Mouse (Mus musculus): Measurements from ENCODE around the gene Fzd5. TPM values are rescaled to one million over a fixed set of nuclear protein-coding genes. Genes with fewer than 3 reads are reported as not detected.

The Fzd5 gene
- polyA plus RNA-seq, 1 experiment from 2014 or later = 2.3 TPM

GRCm38 (mm10) chr1:64735781-64736680 is 1.5 kb downstream of the Fzd5 start:
- peak; percentile 1 for ATAC-seq (ENCODE audit: low FRiP score, low TSS enrichment)
- peaks cover 22% of the 10 kb centered on the region for H3K4me1 ChIP-seq (ENCODE audit: control insufficient read depth, insufficient read depth, low read length)
- peak overlapping the region; percentile 66 for H3K4me3 ChIP-seq (ENCODE audit: low read length)
- H3K4me2 ChIP-seq (replicated peaks; ENCODE audit: low read depth, low read length) = peak overlapping the region; percentile 95
- peaks cover 28% of the 10 kb centered on the region for H3K27me3 ChIP-seq (ENCODE audit: control insufficient read depth, insufficient read depth, low read length)
- H3K36me3 ChIP-seq (ENCODE audit: control insufficient read depth, insufficient read depth, low read length) = no peaks in the 10 kb centered on the region
- no peaks in the 10 kb centered on the region for H3K9me3 ChIP-seq (ENCODE audit: control insufficient read depth, low read length)
- no peak overlapping the region for H3K27ac ChIP-seq (ENCODE audit: low read depth, low read length)
- WGBS = 12% methylated on average over 73 of the region's 75 CpGs
- peak overlapping the region; percentile 70 for H3K9ac ChIP-seq (ENCODE audit: low read depth, low read length)

GRCm38 (mm10) chr1:64734771-64735750 is 2.5 kb downstream of the Fzd5 start:
- peak overlapping the region; percentile 49 for H3K9ac ChIP-seq (ENCODE audit: low read depth, low read length)
- H3K4me2 ChIP-seq (replicated peaks; ENCODE audit: low read depth, low read length) = peak overlapping the region; percentile 95
- ATAC-seq (ENCODE audit: low FRiP score, low TSS enrichment) = no peak
- H3K9me3 ChIP-seq (ENCODE audit: control insufficient read depth, low read length) = no peaks in the 10 kb centered on the region
- peaks cover 28% of the 10 kb centered on the region for H3K27me3 ChIP-seq (ENCODE audit: control insufficient read depth, insufficient read depth, low read length)
- H3K27ac ChIP-seq (ENCODE audit: low read depth, low read length) = no peak overlapping the region
- peaks cover 22% of the 10 kb centered on the region for H3K4me1 ChIP-seq (ENCODE audit: control insufficient read depth, insufficient read depth, low read length)
- peak overlapping the region; percentile 66 for H3K4me3 ChIP-seq (ENCODE audit: low read length)
- WGBS = 44% methylated on average over 58 of the region's 58 CpGs
- H3K36me3 ChIP-seq (ENCODE audit: control insufficient read depth, insufficient read depth, low read length) = no peaks in the 10 kb centered on the region

GRCm38 (mm10) chr1:64733453-64734245 is 3.9 kb downstream of the Fzd5 start:
- no peak overlapping the region for H3K4me3 ChIP-seq (ENCODE audit: low read length)
- H3K36me3 ChIP-seq (ENCODE audit: control insufficient read depth, insufficient read depth, low read length) = no peaks in the 10 kb centered on the region
- H3K27ac ChIP-seq (ENCODE audit: low read depth, low read length) = no peak overlapping the region
- ATAC-seq (ENCODE audit: low FRiP score, low TSS enrichment) = no peak
- WGBS = 23% methylated on average over 11 of the region's 11 CpGs
- H3K4me1 ChIP-seq (ENCODE audit: control insufficient read depth, insufficient read depth, low read length) = peaks cover 22% of the 10 kb centered on the region
- no peaks in the 10 kb centered on the region for H3K9me3 ChIP-seq (ENCODE audit: control insufficient read depth, low read length)
- peaks cover 28% of the 10 kb centered on the region for H3K27me3 ChIP-seq (ENCODE audit: control insufficient read depth, insufficient read depth, low read length)
- H3K4me2 ChIP-seq (replicated peaks; ENCODE audit: low read depth, low read length) = no peak overlapping the region; the same call in 1 of the 2 replicates
- no peak overlapping the region for H3K9ac ChIP-seq (ENCODE audit: low read depth, low read length)

GRCm38 (mm10) chr1:64732637-64733200 is 4.8 kb downstream of the Fzd5 start:
- Histone ChIP-seq H3K4me2 (replicated peaks; ENCODE audit: low read depth, low read length) (no peak overlapping the region), H3K27ac (ENCODE audit: low read depth, low read length) (no peak overlapping the region), H3K4me1 (ENCODE audit: control insufficient read depth, insufficient read depth, low read length) (peaks cover 22% of the 10 kb centered on the region), H3K9ac (ENCODE audit: low read depth, low read length) (no peak overlapping the region), H3K4me3 (ENCODE audit: low read length) (no peak overlapping the region), H3K9me3 (ENCODE audit: control insufficient read depth, low read length) (no peaks in the 10 kb centered on the region), H3K36me3 (ENCODE audit: control insufficient read depth, insufficient read depth, low read length) (no peaks in the 10 kb centered on the region), H3K27me3 (ENCODE audit: control insufficient read depth, insufficient read depth, low read length) (peaks cover 28% of the 10 kb centered on the region)
- ATAC-seq (ENCODE audit: low FRiP score, low TSS enrichment) = no peak
- 56% methylated on average over 7 of the region's 7 CpGs for WGBS

- peaks cover 22% of the 10 kb centered on the region for H3K4me1 ChIP-seq (ENCODE audit: control insufficient read depth, insufficient read depth, low read length)
- no peak overlapping the region for H3K4me3 ChIP-seq (ENCODE audit: low read length)
- H3K27me3 ChIP-seq (ENCODE audit: control insufficient read depth, insufficient read depth, low read length) = peaks cover 28% of the 10 kb centered on the region
- H3K27ac ChIP-seq (ENCODE audit: low read depth, low read length) = no peak overlapping the region
- H3K9me3 ChIP-seq (ENCODE audit: control insufficient read depth, low read length) = no peaks in the 10 kb centered on the region
- 44% methylated on average over 10 of the region's 10 CpGs for WGBS
- no peak for ATAC-seq (ENCODE audit: low FRiP score, low TSS enrichment)
- H3K9ac ChIP-seq (ENCODE audit: low read depth, low read length) = no peak overlapping the region
- no peaks in the 10 kb centered on the region for H3K36me3 ChIP-seq (ENCODE audit: control insufficient read depth, insufficient read depth, low read length)
- H3K4me2 ChIP-seq (replicated peaks; ENCODE audit: low read depth, low read length) = no peak overlapping the region
Observed at GRCm38 (mm10) chr1:64732161-64732560, 5.4 kb downstream of the Fzd5 start.

- Histone ChIP-seq H3K4me1 (ENCODE audit: control insufficient read depth, insufficient read depth, low read length) (peaks cover 19% of the 10 kb centered on the region), H3K27ac (ENCODE audit: low read depth, low read length) (no peak overlapping the region), H3K9ac (ENCODE audit: low read depth, low read length) (no peak overlapping the region), H3K9me3 (ENCODE audit: control insufficient read depth, low read length) (no peaks in the 10 kb centered on the region), H3K36me3 (ENCODE audit: control insufficient read depth, insufficient read depth, low read length) (no peaks in the 10 kb centered on the region), H3K27me3 (ENCODE audit: control insufficient read depth, insufficient read depth, low read length) (peaks cover 28% of the 10 kb centered on the region), H3K4me2 (replicated peaks; ENCODE audit: low read depth, low read length) (no peak overlapping the region), H3K4me3 (ENCODE audit: low read length) (no peak overlapping the region)
- 67% methylated on average over 16 of the region's 16 CpGs for WGBS
- ATAC-seq (ENCODE audit: low FRiP score, low TSS enrichment) = no peak
Observed at GRCm38 (mm10) chr1:64731341-64732020, 6.1 kb downstream of the Fzd5 start.

- Histone ChIP-seq H3K27me3 (ENCODE audit: control insufficient read depth, insufficient read depth, low read length) (peaks cover 19% of the 10 kb centered on the region), H3K4me1 (ENCODE audit: control insufficient read depth, insufficient read depth, low read length) (peaks cover 13% of the 10 kb centered on the region), H3K36me3 (ENCODE audit: control insufficient read depth, insufficient read depth, low read length) (0 out of 2 replicates have a peak, but pooled peaks cover 5% of the 10 kb centered on the region), H3K4me3 (ENCODE audit: low read length) (no peak overlapping the region), H3K27ac (ENCODE audit: low read depth, low read length) (no peak overlapping the region), H3K9me3 (ENCODE audit: control insufficient read depth, low read length) (no peaks in the 10 kb centered on the region), H3K9ac (ENCODE audit: low read depth, low read length) (no peak overlapping the region), H3K4me2 (replicated peaks; ENCODE audit: low read depth, low read length) (no peak overlapping the region)
- ATAC-seq (ENCODE audit: low FRiP score, low TSS enrichment) = no peak
- WGBS = 83% methylated on average over 4 of the region's 4 CpGs
Observed at GRCm38 (mm10) chr1:64730046-64730445, 7.5 kb downstream of the Fzd5 start.
